Mouse (Mus musculus) cortical plate, adult 2 months (tissue): ENCODE results near the gene Dkkl1.

Experiments
- CTCF ChIP-seq: fragments of 200-500 bp; IDR thresholded peaks from 2 replicates; pipeline ENCODE4 v1.5.1; 2011; ENCODE audit warnings: mild to moderate bottlenecking, control low read depth, low read length; ENCODE audit not compliant: insufficient read depth; ENCODE audit errors: extremely low read depth
- POLR2A ChIP-seq: fragments of 200-500 bp; IDR thresholded peaks from 2 replicates; pipeline ENCODE4 v1.6.1; 2011; ENCODE audit warnings: mild to moderate bottlenecking, low read length, control low read depth; ENCODE audit not compliant: insufficient read depth; ENCODE audit errors: extremely low read depth

- TF ChIP-seq POLR2A (no peak), CTCF (no peak)
Observed at GRCm38 (mm10) chr7:45235656-45236180, 23.8 kb upstream of the Dkkl1 start.
